Mouse (Mus musculus) midbrain, embryonic 15.5 days (tissue): Measurements from ENCODE around the gene Rabac1. TPM values are rescaled to one million over a fixed set of nuclear protein-coding genes. Genes with fewer than 3 reads are reported as not detected.

Source experiments
- ATAC-seq: fragments of 200-750 bp; cut with Nextera tagmentation; replicated peaks from 2 replicates; pipeline ENCODE4 v1.8.0; 2017; ENCODE audit warnings: moderate TSS enrichment
- H3K27ac ChIP-seq: fragments of 300-500 bp; sonication (generic); 2 replicates; pipeline ENCODE4 v1.5.1; 2015; ENCODE audit warnings: mild to moderate bottlenecking, inconsistent platforms
- H3K27me3 ChIP-seq: fragments of 300-500 bp; sonication (generic); replicated peaks from 2 replicates; pipeline ENCODE4 v1.6.1; 2015; ENCODE audit warnings: inconsistent platforms
- H3K36me3 ChIP-seq: fragments of 300-500 bp; sonication (generic); replicated peaks from 2 replicates; pipeline ENCODE4 v1.6.1; 2015; ENCODE audit warnings: inconsistent platforms
- H3K4me1 ChIP-seq: fragments of 300-500 bp; sonication (generic); 2 replicates; pipeline ENCODE4 v1.6.1; 2015; ENCODE audit warnings: inconsistent platforms
- H3K4me2 ChIP-seq: fragments of 300-500 bp; sonication (generic); 2 replicates; pipeline ENCODE4 v1.6.1; 2015; ENCODE audit warnings: inconsistent platforms, mild to moderate bottlenecking, moderate library complexity
- H3K4me3 ChIP-seq: fragments of 300-500 bp; sonication (generic); 2 replicates; pipeline ENCODE4 v1.5.1; 2015; ENCODE audit warnings: mild to moderate bottlenecking, inconsistent platforms
- H3K9ac ChIP-seq: fragments of 300-500 bp; sonication (generic); 2 replicates; pipeline ENCODE4 v1.6.1; 2015; ENCODE audit warnings: mild to moderate bottlenecking, inconsistent platforms
- H3K9me3 ChIP-seq: fragments of 300-500 bp; sonication (generic); 2 replicates; pipeline ENCODE4 v1.6.1; 2016; ENCODE audit warnings: inconsistent platforms
- WGBS: fragments of 180-500 bp; shearing (Covaris S2); methylation state at CpG from one replicate; pipeline ENCODE4 v1.1.7; 2015; ENCODE audit warnings: mixed read lengths; 5-methylcytosine and 5-hydroxymethylcytosine counted together
- polyA plus RNA-seq: library from polyadenylated mRNA; unstranded; fragments of >200 nt; fragmentation: Nextera tagmentation; extraction: Ambion mirVana; gene quantifications from 2 replicates; pipeline ENCODE4 v1.2.1, GENCODE M21; 2015

The Rabac1 gene
- polyA plus RNA-seq, 1 experiment from 2014 or later, result 275 TPM

GRCm38 (mm10) chr7:24973902-24974301 is 1.3 kb upstream of the Rabac1 start:
- Histone ChIP-seq H3K27ac (no peak overlapping the region), H3K4me2 (no peak overlapping the region), H3K9ac (no peak overlapping the region), H3K27me3 (no peaks in the 10 kb centered on the region), H3K9me3 (no peaks in the 10 kb centered on the region), H3K36me3 (peaks cover 15% of the 10 kb centered on the region), H3K4me1 (peaks cover 14% of the 10 kb centered on the region), H3K4me3 (no peak overlapping the region)
- 74% methylated on average over 5 of the region's 5 CpGs for WGBS
- ATAC-seq, result no peak

- H3K36me3 ChIP-seq, result peaks cover 8% of the 10 kb centered on the region; the same call in 1 of the 2 replicates
- no peak overlapping the region for H3K4me3 ChIP-seq
- H3K27me3 ChIP-seq, result no peaks in the 10 kb centered on the region
Observed at GRCm38 (mm10) chr7:24973208-24973607, 654 bp upstream of the Rabac1 start.

GRCm38 (mm10) chr7:24971261-24971971 is 1.1 kb downstream of the Rabac1 start:
- peak; percentile 12; the same call in 1 of the 2 replicates for ATAC-seq

More at GRCm38 (mm10) chr7:24973208-24973607, 654 bp upstream of the Rabac1 start:
- ATAC-seq, result no peak
- 86% methylated on average over 4 of the region's 4 CpGs for WGBS
- H3K9me3 ChIP-seq, result no peaks in the 10 kb centered on the region
- no peak overlapping the region for H3K4me2 ChIP-seq
- H3K4me1 ChIP-seq, result peaks cover 14% of the 10 kb centered on the region
- H3K9ac ChIP-seq, result no peak overlapping the region
- no peak overlapping the region for H3K27ac ChIP-seq

DNA sequence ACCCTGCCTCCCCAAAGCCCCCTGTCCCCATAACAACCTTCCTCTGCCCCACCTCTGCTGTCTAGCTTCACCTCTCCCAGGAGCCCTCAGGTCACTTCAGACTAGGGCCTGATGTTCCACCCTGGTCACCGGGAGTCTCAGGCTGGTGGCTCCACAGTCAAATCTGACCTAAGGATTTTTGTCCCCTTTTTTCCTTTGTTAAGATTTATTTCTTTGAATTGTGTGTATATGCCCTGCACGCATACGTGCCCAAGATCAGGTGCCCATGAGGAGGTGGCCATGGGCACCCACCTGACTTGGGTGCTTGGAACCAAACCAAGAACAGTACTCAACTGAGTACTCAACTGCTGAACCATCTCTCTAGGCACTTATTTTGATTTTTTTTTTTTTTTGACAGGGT is 2.2 kb downstream of the Rabac1 start:
- H3K4me3 ChIP-seq, result no peak overlapping the region
- WGBS, result 94% methylated on average over 3 of the region's 3 CpGs
- no peak overlapping the region for H3K9ac ChIP-seq
- no peak overlapping the region for H3K27ac ChIP-seq
- no peaks in the 10 kb centered on the region for H3K9me3 ChIP-seq
- ATAC-seq, result no peak
- peaks cover 14% of the 10 kb centered on the region for H3K4me1 ChIP-seq
- H3K36me3 ChIP-seq, result no peaks in the 10 kb centered on the region
- no peaks in the 10 kb centered on the region for H3K27me3 ChIP-seq
- no peak overlapping the region for H3K4me2 ChIP-seq

More at GRCm38 (mm10) chr7:24971261-24971971, 1.1 kb downstream of the Rabac1 start:
- Histone ChIP-seq H3K9ac (peak overlapping the region; percentile 76), H3K4me3 (peak overlapping the region; percentile 75), H3K27ac (peak overlapping the region; percentile 80), H3K27me3 (no peaks in the 10 kb centered on the region), H3K4me2 (peak overlapping the region; percentile 76), H3K9me3 (no peaks in the 10 kb centered on the region), H3K36me3 (no peaks in the 10 kb centered on the region), H3K4me1 (peaks cover 14% of the 10 kb centered on the region)
- WGBS, result 8% methylated on average over 19 of the region's 19 CpGs

GRCm38 (mm10) chr7:24969805-24970204 is 2.7 kb downstream of the Rabac1 start:
- Histone ChIP-seq H3K4me2 (no peak overlapping the region), H3K9ac (no peak overlapping the region), H3K4me1 (peaks cover 14% of the 10 kb centered on the region), H3K9me3 (no peaks in the 10 kb centered on the region), H3K36me3 (no peaks in the 10 kb centered on the region), H3K27me3 (no peaks in the 10 kb centered on the region), H3K27ac (no peak overlapping the region), H3K4me3 (no peak overlapping the region)
- WGBS, result 82% methylated on average over 12 of the region's 12 CpGs
- ATAC-seq, result no peak

DNA sequence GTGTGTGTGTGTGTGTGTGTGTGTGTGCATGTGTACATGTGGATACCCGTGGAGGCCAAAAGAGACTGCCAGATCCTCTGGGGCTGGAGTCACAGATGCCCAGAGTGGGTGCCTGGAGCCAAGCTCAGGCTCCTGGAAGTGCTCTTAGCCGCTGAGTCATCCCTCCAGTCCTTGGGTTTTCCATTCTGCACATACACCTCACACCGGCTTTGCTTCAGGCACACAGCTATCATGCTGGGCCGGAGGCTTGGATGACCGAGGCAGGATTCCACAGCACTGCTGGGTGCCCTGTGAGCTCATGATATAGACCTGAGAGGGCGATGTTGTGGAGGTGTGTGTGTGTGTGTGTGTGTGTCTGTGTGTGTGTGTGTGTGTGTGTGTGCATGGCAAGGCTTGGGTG is 4.1 kb downstream of the Rabac1 start:
- no peak overlapping the region for H3K27ac ChIP-seq
- peaks cover 14% of the 10 kb centered on the region for H3K4me1 ChIP-seq
- H3K9me3 ChIP-seq, result no peaks in the 10 kb centered on the region
- ATAC-seq, result no peak
- H3K36me3 ChIP-seq, result no peaks in the 10 kb centered on the region
- H3K4me2 ChIP-seq, result no peak overlapping the region
- H3K4me3 ChIP-seq, result no peak overlapping the region
- no peaks in the 10 kb centered on the region for H3K27me3 ChIP-seq
- 68% methylated on average over 6 of the region's 6 CpGs for WGBS
- H3K9ac ChIP-seq, result no peak overlapping the region

DNA sequence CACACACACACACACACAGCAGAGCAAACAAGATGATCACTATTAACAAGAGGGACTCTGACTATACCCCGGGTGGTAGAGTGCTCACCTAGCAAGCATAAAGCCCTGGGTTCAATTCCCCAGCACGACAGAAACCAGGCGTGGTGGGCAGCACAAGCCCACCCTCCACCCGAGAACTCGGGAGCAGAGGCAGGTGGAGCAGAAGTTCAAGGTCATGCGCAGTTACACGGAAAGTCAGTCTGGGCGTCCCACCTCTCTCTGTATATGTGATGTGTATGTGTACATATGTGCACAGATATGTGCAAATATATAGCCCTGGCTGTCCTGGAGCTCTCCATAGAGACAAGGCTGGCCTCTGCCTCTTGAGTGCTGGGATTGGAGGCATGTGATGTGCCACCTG is 4.6 kb downstream of the Rabac1 start:
- peaks cover 14% of the 10 kb centered on the region for H3K4me1 ChIP-seq

DNA sequence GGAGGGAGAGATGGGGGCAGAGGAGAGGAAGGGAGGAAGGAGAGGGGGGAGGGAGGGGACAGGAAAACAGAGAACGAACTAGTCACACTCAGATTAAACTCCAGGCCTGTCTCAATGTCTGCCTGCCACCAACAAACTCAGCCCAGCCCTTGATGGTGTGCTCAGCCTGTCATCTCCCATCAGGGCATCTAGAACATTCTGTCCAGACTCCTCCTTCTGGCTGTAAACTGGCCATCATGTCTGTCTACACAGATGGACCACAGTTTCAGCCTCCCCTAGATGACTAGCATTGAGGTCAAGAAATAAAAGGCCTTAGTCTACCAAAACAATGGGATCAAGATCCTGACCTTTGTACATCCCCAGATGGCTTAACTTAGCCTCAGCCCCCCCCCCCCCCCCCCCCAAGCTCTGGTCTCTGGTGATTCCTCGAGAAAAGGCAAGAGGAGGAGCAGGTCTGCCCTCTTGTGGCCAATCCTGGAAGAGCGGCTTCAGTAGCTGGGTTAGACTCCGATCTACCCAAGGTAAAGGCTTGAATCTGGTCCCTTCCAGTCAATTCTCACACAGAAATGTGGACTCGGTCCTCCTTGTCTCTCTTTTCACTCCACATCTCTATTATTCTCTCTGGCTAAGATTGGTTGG is 7.5 kb downstream of the Rabac1 start:
- Histone ChIP-seq H3K27ac (no peak overlapping the region), H3K9ac (no peak overlapping the region), H3K27me3 (no peaks in the 10 kb centered on the region), H3K9me3 (no peaks in the 10 kb centered on the region), H3K36me3 (no peaks in the 10 kb centered on the region), H3K4me1 (no peaks in the 10 kb centered on the region), H3K4me2 (no peak overlapping the region), H3K4me3 (no peak overlapping the region)
- 12% methylated on average over 5 of the region's 5 CpGs for WGBS
- no peak for ATAC-seq

More for the DNA sequence above, 4.6 kb downstream of the Rabac1 start:
- H3K4me2 ChIP-seq, result no peak overlapping the region
- no peaks in the 10 kb centered on the region for H3K27me3 ChIP-seq
- no peaks in the 10 kb centered on the region for H3K36me3 ChIP-seq
- H3K9me3 ChIP-seq, result no peaks in the 10 kb centered on the region
- ATAC-seq, result no peak
- no peak overlapping the region for H3K4me3 ChIP-seq
- no peak overlapping the region for H3K27ac ChIP-seq
- WGBS, result 86% methylated on average over 8 of the region's 8 CpGs
- no peak overlapping the region for H3K9ac ChIP-seq

- H3K9ac ChIP-seq, result no peak overlapping the region
- H3K4me3 ChIP-seq, result no peak overlapping the region
- H3K27ac ChIP-seq, result no peak overlapping the region
- H3K9me3 ChIP-seq, result no peaks in the 10 kb centered on the region
- H3K4me2 ChIP-seq, result no peak overlapping the region
- no peaks in the 10 kb centered on the region for H3K4me1 ChIP-seq
- no peaks in the 10 kb centered on the region for H3K36me3 ChIP-seq
- no peak for ATAC-seq
- no peaks in the 10 kb centered on the region for H3K27me3 ChIP-seq
- 87% methylated on average over 2 of the region's 2 CpGs for WGBS
Observed at GRCm38 (mm10) chr7:24964288-24964687, 8.3 kb downstream of the Rabac1 start.

- Histone ChIP-seq H3K27ac (no peak overlapping the region), H3K9ac (peak overlapping the region; percentile 23; the same call in 1 of the 2 replicates), H3K4me1 (peaks cover 17% of the 10 kb centered on the region), H3K4me2 (peak overlapping the region; percentile 53), H3K9me3 (no peaks in the 10 kb centered on the region), H3K36me3 (no peaks in the 10 kb centered on the region), H3K4me3 (peak overlapping the region; percentile 29), H3K27me3 (peaks cover 58% of the 10 kb centered on the region)
- WGBS, result 4% methylated on average over 16 of the region's 33 CpGs
- no peak for ATAC-seq
Observed at GRCm38 (mm10) chr7:24955226-24955625, 17.3 kb downstream of the Rabac1 start.

DNA sequence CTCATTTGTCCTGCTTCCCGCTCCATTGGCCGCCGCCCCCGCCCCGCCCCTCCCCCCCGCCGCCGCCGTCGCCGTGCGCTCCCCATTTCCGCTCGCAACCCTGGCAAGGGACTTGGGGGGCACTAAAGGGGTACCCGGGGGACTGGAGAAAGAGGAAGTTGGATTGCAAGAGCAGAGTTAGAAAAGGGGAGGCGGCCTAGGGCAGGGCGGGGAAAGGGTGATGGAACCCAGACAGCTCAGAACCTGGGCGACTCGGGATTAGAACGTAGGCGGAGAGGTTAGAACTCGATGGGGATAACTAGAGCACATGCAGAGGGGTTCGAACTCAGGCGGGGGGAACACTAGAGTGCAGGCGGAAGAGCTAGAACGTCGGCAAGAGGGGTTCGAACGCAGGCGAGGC is 18.1 kb downstream of the Rabac1 start:
- H3K4me2 ChIP-seq, result peak overlapping the region; percentile 53
- 6% methylated on average over 17 of the region's 30 CpGs for WGBS
- H3K27ac ChIP-seq, result no peak overlapping the region
- H3K27me3 ChIP-seq, result peaks cover 65% of the 10 kb centered on the region
- H3K4me3 ChIP-seq, result peak overlapping the region; percentile 29
- H3K9ac ChIP-seq, result 0 out of 2 replicates have a peak overlapping the region, but pooled peaks have one; percentile 10
- no peaks in the 10 kb centered on the region for H3K36me3 ChIP-seq
- H3K4me1 ChIP-seq, result peaks cover 25% of the 10 kb centered on the region
- H3K9me3 ChIP-seq, result no peaks in the 10 kb centered on the region
- no peak; the same call in 1 of the 2 replicates for ATAC-seq

DNA sequence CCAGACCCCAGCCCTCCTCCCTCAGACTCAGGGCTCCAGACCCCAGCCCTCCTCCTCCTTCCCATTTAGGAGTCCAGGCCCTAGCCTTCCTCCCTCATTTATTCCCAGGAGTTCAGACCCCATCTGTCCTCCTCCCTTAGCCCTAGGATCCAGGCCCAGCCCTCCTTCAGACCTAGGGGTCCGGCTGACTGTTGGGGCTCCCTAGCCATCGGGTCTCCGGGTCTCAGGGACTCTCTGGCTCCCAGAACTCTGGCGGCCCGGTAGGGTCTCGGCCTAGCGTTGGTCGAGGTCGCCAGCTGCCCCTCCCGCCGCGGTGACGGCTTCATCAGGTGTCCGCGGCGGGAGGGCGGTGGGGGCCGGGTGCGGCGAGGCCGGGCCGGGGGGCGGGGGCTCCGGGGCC is 18.6 kb downstream of the Rabac1 start:
- peak overlapping the region; percentile 10; the same call in 1 of the 2 replicates for H3K9ac ChIP-seq
- peaks cover 68% of the 10 kb centered on the region for H3K27me3 ChIP-seq
- ATAC-seq, result no peak

More for the DNA sequence above, 18.6 kb downstream of the Rabac1 start:
- H3K9me3 ChIP-seq, result no peaks in the 10 kb centered on the region
- 2% methylated on average over 23 of the region's 24 CpGs for WGBS
- peak overlapping the region; percentile 29 for H3K4me3 ChIP-seq
- H3K36me3 ChIP-seq, result no peaks in the 10 kb centered on the region
- H3K4me1 ChIP-seq, result peaks cover 29% of the 10 kb centered on the region
- H3K4me2 ChIP-seq, result peak overlapping the region; percentile 53
- H3K27ac ChIP-seq, result no peak overlapping the region
